Mouse (Mus musculus) CH12.LX (cell line): ENCODE measurements around the gene Ldha. TPM values are rescaled to one million over a fixed set of nuclear protein-coding genes. Genes with fewer than 3 reads are reported as not detected.

Source experiments
- DNase-seq: peaks from one replicate; pipeline ENCODE4 v3.0.0-alpha.2; 2013; ENCODE audit errors: extremely low read depth
- H3K27ac ChIP-seq: 2 replicates; pipeline ENCODE4 v1.5.1; 2012; ENCODE audit warnings: low read depth, mild to moderate bottlenecking, control low read depth, moderate library complexity; ENCODE audit not compliant: insufficient read depth
- H3K27me3 ChIP-seq: replicated peaks from 2 replicates; pipeline ENCODE3; 2012; ENCODE audit warnings: inconsistent platforms
- H3K36me3 ChIP-seq, 2 experiments: replicated peaks in 1 of 2; 2 replicates each; pipeline versions ENCODE3 to v1.6.1; 2012; ENCODE audit warnings: inconsistent platforms in 1 of 2, low read length in 1 of 2, mild to moderate bottlenecking in 1 of 2, mixed read lengths in 1 of 2, moderate library complexity in 1 of 2; ENCODE audit not compliant: control insufficient read depth in 1 of 2, insufficient read depth in 1 of 2
- H3K4me1 ChIP-seq, 2 experiments: 2 replicates each; pipeline ENCODE4 v1.6.1; 2012; ENCODE audit warnings: inconsistent platforms in 1 of 2, moderate library complexity in 1 of 2; ENCODE audit not compliant: insufficient read depth in 2 of 2, control insufficient read depth in 1 of 2
- H3K4me2 ChIP-seq: 2 replicates; pipeline ENCODE4 v1.6.1; 2012; ENCODE audit warnings: low read depth, mild to moderate bottlenecking, control low read depth; ENCODE audit not compliant: poor library complexity, insufficient read depth, severe bottlenecking
- H3K4me3 ChIP-seq, 3 experiments: fragments of 150-350 bp in 1 of 3; sonication (generic) in 1 of 3; replicated peaks in 1 of 3; 2 replicates each; pipeline versions ENCODE3 to v1.5.1; 2011 to 2012; ENCODE audit warnings: low read depth in 2 of 3, low read length in 2 of 3, mild to moderate bottlenecking in 2 of 3, moderate library complexity in 2 of 3, control low read depth in 1 of 3, improper control_type of control experiment in 1 of 3, inconsistent platforms in 1 of 3, mixed read lengths in 1 of 3; ENCODE audit not compliant: poor library complexity in 1 of 3
- H3K79me2 ChIP-seq: replicated peaks from 2 replicates; pipeline ENCODE4 v1.6.1; 2012; ENCODE audit warnings: mild to moderate bottlenecking, moderate library complexity; ENCODE audit not compliant: control insufficient read depth, poor library complexity, insufficient read depth, severe bottlenecking; ENCODE audit errors: extremely low read depth
- H3K9ac ChIP-seq: 2 replicates; pipeline ENCODE4 v1.6.1; 2012; ENCODE audit warnings: low read depth, mild to moderate bottlenecking, control low read depth, moderate library complexity; ENCODE audit not compliant: insufficient read depth
- H3K9me3 ChIP-seq: replicated peaks from 2 replicates; pipeline ENCODE3; 2012; ENCODE audit warnings: low read length, inconsistent platforms, mixed read lengths
- ELF1 ChIP-seq: IDR thresholded peaks from 2 replicates; pipeline ENCODE4 v1.6.1; 2014; ENCODE audit warnings: low read depth, mild to moderate bottlenecking, inconsistent platforms, low read length, improper control_type of control experiment
- ETS1 ChIP-seq: conservative IDR thresholded peaks from 2 replicates; pipeline ENCODE4 v1.6.1; 2012; ENCODE audit warnings: low read depth, mild to moderate bottlenecking, inconsistent platforms, low read length, improper control_type of control experiment, moderate library complexity
- GABPA ChIP-seq: IDR thresholded peaks from 2 replicates; pipeline ENCODE4 v1.6.1; 2012; ENCODE audit warnings: low read depth, low read length, improper control_type of control experiment, inconsistent platforms; ENCODE audit not compliant: insufficient replicate concordance
- HCFC1 ChIP-seq: IDR thresholded peaks from 2 replicates; pipeline ENCODE4 v1.6.1; 2012; ENCODE audit warnings: low read depth, mild to moderate bottlenecking, inconsistent platforms, low read length, improper control_type of control experiment
- JUN ChIP-seq: IDR thresholded peaks from 2 replicates; pipeline ENCODE4 v1.6.1; 2011; ENCODE audit warnings: low read depth, mild to moderate bottlenecking, low read length, improper control_type of control experiment, moderate library complexity; ENCODE audit not compliant: insufficient read depth
- JUND ChIP-seq: conservative IDR thresholded peaks from 2 replicates; pipeline ENCODE4 v1.6.1; 2011; ENCODE audit warnings: low read depth, low read length, improper control_type of control experiment
- KAT2A ChIP-seq: IDR thresholded peaks from 2 replicates; pipeline ENCODE4 v1.6.1; 2012; ENCODE audit warnings: low read length, improper control_type of control experiment, inconsistent platforms; ENCODE audit not compliant: insufficient replicate concordance
- MAX ChIP-seq: IDR thresholded peaks from 2 replicates; pipeline ENCODE4 v1.6.1; 2011; ENCODE audit warnings: low read length, improper control_type of control experiment
- MEF2A ChIP-seq: IDR thresholded peaks from 2 replicates; pipeline ENCODE4 v1.6.1; 2014; ENCODE audit warnings: low read depth, mild to moderate bottlenecking, inconsistent platforms, low read length, improper control_type of control experiment, borderline replicate concordance
- NELFE ChIP-seq: IDR thresholded peaks from 2 replicates; pipeline ENCODE4 v1.6.1; 2011; ENCODE audit warnings: low read depth, low read length, improper control_type of control experiment
- POLR2A ChIP-seq: IDR thresholded peaks from 2 replicates; pipeline ENCODE4 v1.6.1; 2011; ENCODE audit warnings: low read depth, mild to moderate bottlenecking, improper control_type of control experiment, low read length
- RAD21 ChIP-seq: IDR thresholded peaks from 2 replicates; pipeline ENCODE4 v1.6.1; 2011; ENCODE audit warnings: low read depth, mild to moderate bottlenecking, low read length, improper control_type of control experiment, moderate library complexity
- RCOR1 ChIP-seq: conservative IDR thresholded peaks from 2 replicates; pipeline ENCODE4 v1.6.1; 2012; ENCODE audit warnings: low read depth, mild to moderate bottlenecking, inconsistent platforms, low read length, improper control_type of control experiment
- SMC3 ChIP-seq: IDR thresholded peaks from 2 replicates; pipeline ENCODE4 v1.6.1; 2011; ENCODE audit warnings: low read depth, low read length, improper control_type of control experiment
- TBP ChIP-seq: conservative IDR thresholded peaks from 2 replicates; pipeline ENCODE4 v1.6.1; 2011; ENCODE audit warnings: low read depth, low read length, improper control_type of control experiment
- USF1 ChIP-seq: IDR thresholded peaks from 2 replicates; pipeline ENCODE4 v1.6.1; 2014; ENCODE audit warnings: low read depth, mild to moderate bottlenecking, inconsistent platforms, low read length, improper control_type of control experiment
- dilution Hi-C: fragments of 300-500 bp; cut with MboI; formaldehyde crosslinking; loops from 2 replicates; pipeline ENCODE4 v1.14.3; 2020; ENCODE audit warnings: low sequenced_read_pairs; ENCODE audit not compliant: extremely low pct_unique_long_range_greater_than_20kb, extremely low pct_ligation_motif_present
- in situ Hi-C: fragments of 300-500 bp; cut with MboI; formaldehyde crosslinking; loops from 3 replicates; pipeline ENCODE4 v1.14.3; 2019; ENCODE audit warnings: low sequenced_read_pairs, low pct_ligation_motif_present, low pct_unique_long_range_greater_than_20kb, mixed read lengths
- polyA plus RNA-seq: library from polyadenylated mRNA; unstranded; fragments of >175 nt; gene quantifications from 2 replicates; pipeline ENCODE4 v1.2.1, GENCODE M21; 2012; ENCODE audit warnings: low read depth; ENCODE audit not compliant: insufficient read length
- total RNA-seq, 2 experiments: library from RNA; depleted of rRNA; stranded (reverse); fragments of 300-350 nt in 1 of 2; fragments of >200 nt in 1 of 2; gene quantifications; 2 replicates each; pipeline ENCODE4 v1.2.3; 2012 to 2014

The Ldha gene
- total and polyA plus RNA-seq, 3 experiments, result 970 to 1,555 (median 1,199) TPM

DNA sequence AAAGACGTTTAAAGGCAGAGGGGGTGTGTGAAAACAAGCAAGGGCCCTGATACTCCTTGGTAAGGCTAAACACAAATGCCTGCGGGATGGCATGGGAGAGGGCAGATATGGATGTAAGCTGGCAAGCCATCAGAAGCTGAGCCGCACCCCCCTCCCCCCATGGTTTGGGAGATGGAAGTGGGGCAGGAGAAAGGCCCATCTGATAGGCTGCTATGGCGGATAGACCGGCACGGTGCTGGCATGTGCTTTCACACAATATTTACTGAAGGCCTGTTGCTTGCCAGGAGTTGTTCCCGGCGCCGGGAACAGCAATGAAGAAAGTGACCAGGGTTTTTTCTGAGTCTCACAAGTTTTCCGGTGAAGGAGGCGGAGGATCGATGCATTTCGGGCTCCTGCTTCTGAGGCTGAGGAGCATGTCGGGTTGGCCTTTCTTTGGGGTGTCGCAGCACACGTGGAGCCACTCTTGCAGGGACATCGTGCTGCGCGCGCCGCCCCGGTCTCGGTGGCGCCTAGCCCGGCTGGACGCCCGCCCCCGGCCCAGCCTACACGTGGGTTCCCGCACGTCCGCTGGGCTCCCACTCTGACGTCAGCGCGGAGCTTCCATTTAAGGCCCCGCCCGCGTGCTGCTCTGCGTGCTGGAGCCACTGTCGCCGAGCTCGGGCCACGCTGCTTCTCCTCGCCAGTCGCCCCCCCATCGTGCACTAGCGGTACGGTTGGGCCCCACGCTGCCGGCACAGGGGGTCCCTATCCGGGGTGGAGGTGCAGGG, 4.1 kb downstream of the Ldha start (continued):
- TF ChIP-seq HCFC1, result peak; percentile 54; the same call in 1 of the 2 replicates
- 0 out of 2 replicates have a peak, but pooled peaks have one; percentile 49 for TF ChIP-seq KAT2A
- TF ChIP-seq GABPA, result no peak
- peak; percentile 99 for TF ChIP-seq NELFE
- TF ChIP-seq RAD21, result no peak
- peak; percentile 61 for TF ChIP-seq ETS1
- peak; percentile 99 for TF ChIP-seq POLR2A
- TF ChIP-seq MAX, result peak; percentile 97
- peak; percentile 74 for TF ChIP-seq USF1
- TF ChIP-seq JUN, result no peak
- TF ChIP-seq TBP, result peak; percentile 90
- no peak for TF ChIP-seq SMC3
- TF ChIP-seq MEF2A, result peak; percentile 67; the same call in 1 of the 2 replicates
- no peak for TF ChIP-seq JUND
- TF ChIP-seq RCOR1, result no peak

DNA sequence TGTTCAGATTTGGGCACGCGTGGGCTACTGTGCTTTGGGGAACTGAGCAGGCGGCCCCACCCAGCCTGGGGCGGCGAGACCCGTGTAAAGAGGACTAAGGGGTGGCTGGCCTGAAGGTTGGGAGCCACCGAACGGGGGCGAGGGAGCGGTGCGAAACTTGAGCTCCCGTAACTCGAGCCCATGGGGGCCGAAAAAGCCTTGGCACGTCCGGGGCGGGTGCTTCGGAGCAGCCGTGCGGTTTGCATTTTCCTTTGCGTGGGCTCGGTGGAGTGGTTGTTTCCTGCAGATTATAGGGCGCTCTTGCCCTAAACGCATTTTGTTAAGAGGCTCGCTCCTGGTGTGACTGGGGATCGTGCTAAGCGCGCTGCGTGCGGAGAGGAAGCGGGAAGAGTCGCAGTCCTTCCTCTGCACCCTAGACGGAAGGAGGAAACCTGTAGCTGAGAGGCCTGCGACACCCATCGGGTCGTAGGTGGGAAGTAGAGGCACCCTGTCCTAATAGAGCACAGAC, 4.8 kb downstream of the Ldha start:
- no peaks in the 10 kb centered on the region for H3K9me3 ChIP-seq

More for the DNA sequence above, 4.8 kb downstream of the Ldha start:
- H3K4me1 ChIP-seq, result peaks cover 0 to 26% of the 10 kb centered on the region in 2 experiments; a peak in 2 of 4 replicates
- in situ Hi-C loops (loop anchor here (5.0 kb wide), 1 partner anchor 49 kb away; the partner anchor contains the start of genes Gtf2h1 and Hps5), dilution Hi-C loops (no loop called here)
- H3K36me3 ChIP-seq, result peaks cover 20 to 36% of the 10 kb centered on the region in 2 experiments
- no peaks in the 10 kb centered on the region for H3K27me3 ChIP-seq
- peaks cover 18% of the 10 kb centered on the region for H3K79me2 ChIP-seq
- H3K4me3 ChIP-seq, result peak overlapping the region; percentile 96 to 99 (median 98)
- no peak for TF ChIP-seq JUN
- TF ChIP-seq ELF1, result 0 out of 2 replicates have a peak, but pooled peaks have one; percentile 10
- H3K4me2 ChIP-seq, result peak overlapping the region; percentile 39
- DNase-seq, result no peak
- H3K9ac ChIP-seq, result peak overlapping the region; percentile 94
- peak overlapping the region; percentile 69 for H3K27ac ChIP-seq
